Mouse (Mus musculus) neutrophil, adult 5-6 weeks (primary cell): ENCODE results near the gene Slc51a. TPM values are rescaled to one million over a fixed set of nuclear protein-coding genes. Genes with fewer than 3 reads are reported as not detected.
"Not testable (repeated sequence)": the region's sequence is repeated elsewhere in the genome, so short reads cannot be mapped to it uniquely, and the experiment has no call there.

ENCODE experiments used
- ATAC-seq: fragments of 151-379, 151-347 bp; 2 replicates; pipeline ENCODE4 v1.8.0; 2017; ENCODE audit warnings: mild to moderate bottlenecking, moderate TSS enrichment; ENCODE audit not compliant: insufficient number of reproducible peaks, poor library complexity, low FRiP score, severe bottlenecking; ENCODE audit errors: extremely low read depth
- total RNA-seq: library from RNA; stranded (forward); fragments of 200-1000 nt; gene quantifications from 2 replicates; pipeline ENCODE4 v1.2.3, GENCODE M21; 2017

Gene Slc51a
- total RNA-seq, 1 experiment from 2014 or later = not detected

DNA sequence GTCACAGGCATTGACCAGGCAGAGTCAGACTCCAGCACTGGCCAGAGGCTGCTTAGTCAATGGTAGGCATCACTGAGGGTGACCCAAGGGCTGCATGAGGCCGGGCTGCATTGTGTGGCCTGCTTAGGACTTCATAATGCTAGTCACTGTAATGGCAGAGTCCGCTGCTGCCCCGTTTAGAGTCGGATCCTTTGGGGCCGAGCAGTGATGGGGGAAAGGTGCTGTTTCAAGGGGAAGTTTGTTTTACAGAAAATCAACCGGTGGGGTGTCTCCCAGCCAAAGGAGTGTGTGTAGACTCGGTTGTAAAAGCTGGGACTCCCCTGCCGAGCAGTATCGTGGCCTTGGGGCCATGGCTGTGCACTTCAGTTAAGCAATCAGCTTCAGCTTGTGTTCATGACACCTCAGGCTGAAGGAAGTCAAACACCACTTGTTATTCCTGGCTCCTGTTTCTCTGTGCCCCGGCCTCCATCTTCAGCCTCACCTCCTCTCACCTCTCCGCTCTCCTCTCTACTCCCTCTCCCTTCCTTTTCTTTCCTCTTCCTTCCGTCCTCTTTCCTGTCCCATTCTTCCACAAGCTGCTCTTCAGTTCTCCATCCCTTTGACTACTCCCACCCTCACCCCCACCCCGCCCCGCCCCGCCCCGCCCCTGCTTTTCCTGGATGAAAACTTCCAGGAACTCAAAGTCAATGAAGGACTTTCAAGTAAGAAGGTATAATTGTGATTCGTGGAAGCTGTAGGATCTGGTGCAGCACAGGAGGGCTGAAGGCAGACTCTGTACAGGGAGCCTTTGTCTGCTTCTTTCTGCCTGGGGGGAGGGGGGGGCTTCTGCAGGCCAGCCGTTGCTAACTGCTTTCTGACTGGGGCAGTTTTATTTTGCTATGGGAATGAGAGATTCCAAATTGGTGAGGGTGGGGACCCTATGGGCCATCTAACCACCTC is 23.0 kb upstream of the Slc51a start:
- no peak for ATAC-seq

DNA sequence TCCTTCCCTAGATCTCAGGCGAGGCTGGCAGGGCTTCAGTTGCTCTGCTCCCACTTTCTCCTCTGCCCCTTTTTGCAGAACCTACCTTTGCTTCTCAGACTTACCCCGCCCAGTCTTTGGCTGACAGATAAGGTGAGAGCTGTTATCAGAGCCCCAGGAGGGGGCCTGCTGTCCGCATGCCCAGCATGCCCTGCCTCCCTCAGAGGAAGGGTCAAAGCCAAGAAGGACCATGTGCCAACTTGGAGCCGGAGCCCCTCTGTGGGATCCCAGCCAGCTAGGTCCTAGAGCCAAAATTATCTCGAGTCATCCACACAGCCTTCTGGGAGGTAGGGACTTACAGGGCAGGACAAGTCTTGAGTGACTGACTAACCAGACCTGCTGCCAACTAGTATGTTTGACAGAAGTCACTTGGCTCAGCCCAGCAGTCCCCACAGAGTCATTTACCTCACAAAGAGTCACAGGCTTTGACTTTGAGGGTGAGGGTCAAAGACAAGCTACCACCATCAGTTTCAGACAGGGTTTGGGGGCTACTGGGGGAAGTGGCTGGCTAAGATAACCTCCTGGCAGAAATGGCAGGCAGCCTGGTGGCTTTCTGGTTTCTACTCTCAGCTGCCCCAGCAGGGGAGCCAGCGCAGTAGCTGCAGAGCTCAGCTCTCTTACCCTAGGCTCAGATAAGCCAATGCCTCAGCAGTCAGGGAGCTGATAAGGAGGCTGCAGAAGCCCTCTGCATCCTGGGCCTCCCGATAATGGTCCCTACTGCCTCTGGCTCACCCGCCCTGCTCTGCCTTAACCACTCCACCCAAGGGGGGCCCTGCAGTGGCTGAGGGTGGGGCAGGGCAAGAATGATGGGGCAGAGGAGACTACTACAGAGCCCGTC is 21.6 kb upstream of the Slc51a start:
- ATAC-seq = no peak

DNA sequence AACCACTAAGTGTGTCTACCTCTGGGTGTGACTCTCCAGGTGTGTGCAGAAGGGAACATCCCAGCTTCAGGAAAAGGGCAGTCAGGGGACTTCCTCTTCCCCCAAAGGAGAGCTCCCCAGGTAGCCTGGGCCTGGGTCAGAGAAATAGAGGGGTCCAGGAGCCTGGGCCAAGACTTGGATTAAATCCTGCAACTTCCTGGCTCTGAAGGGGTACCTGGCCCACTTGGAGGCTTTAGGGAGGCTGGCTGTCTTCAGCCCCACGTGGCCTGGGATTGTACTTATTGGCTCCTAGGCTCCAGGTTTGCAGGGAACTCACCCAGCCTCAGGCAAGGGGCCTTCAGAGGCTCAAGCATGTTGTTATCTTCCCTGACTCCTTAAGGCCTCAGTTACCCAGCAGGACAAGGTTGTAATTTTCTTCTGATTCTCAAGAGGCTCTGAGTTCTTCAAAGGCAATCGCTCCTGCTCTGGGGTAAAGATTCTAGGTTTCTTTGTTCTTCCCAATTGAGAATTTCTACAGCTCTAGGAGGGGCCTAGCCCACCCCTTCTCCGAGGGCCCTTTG is 20.9 kb upstream of the Slc51a start:
- ATAC-seq = no peak

DNA sequence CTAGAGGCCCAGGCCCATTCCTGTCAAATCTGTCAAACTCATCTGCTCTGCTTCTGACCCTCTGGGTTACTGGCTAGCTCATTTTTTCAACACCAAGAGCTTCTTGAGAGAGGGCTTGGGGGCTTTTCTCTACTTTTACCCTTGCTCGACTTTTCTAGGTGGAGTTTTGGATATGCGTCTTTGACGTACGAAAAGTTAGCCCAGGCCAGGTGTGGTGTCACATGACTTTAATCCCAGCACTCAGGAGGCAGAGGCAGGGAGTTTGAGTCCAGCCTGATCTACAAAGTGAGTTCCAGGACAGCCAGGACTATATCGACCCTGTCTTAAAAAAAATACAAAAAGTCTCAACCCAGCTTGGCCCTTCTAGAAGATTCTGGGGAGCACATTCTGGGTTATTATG is 20.4 kb upstream of the Slc51a start:
- ATAC-seq = no peak

DNA sequence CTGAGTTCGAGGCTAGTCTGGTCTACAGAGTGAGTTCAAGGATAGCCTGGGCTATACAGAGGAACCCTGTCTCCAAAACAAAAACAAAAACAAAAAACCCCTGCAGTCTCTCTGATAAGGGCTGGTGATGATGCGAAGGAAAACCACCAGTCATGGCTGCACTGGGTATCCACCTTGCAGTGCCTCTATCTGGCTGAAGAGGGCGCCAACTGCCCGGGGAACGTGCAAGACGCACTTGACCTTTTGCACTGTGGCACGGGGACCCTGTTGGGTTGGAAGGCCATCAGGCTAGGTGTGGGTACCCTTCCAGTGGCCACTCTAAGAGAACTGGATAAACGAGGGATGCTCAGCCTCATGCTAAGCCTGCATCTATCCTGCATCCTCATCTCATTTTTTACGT is 19.7 kb upstream of the Slc51a start:
- ATAC-seq = peak; percentile 75

DNA sequence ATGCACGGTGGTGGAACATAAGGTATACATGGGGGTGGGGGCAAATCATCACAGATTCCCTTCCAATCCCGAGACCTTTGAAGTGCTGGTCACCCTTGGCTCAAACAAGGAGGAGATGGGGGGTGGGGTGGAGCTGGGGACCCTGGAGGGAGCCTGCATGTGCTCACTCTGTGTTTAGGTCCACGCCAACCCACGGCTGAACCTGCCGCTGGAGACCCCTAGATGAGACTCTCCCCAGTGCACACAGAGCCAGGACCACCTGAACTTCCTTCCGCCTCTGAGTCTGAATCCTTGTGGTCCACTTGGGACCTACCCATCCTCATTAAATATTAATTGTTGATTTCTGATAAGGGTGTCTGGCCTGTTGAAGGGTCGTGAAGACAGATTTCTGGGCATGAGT is 19.2 kb upstream of the Slc51a start:
- ATAC-seq = no peak

DNA sequence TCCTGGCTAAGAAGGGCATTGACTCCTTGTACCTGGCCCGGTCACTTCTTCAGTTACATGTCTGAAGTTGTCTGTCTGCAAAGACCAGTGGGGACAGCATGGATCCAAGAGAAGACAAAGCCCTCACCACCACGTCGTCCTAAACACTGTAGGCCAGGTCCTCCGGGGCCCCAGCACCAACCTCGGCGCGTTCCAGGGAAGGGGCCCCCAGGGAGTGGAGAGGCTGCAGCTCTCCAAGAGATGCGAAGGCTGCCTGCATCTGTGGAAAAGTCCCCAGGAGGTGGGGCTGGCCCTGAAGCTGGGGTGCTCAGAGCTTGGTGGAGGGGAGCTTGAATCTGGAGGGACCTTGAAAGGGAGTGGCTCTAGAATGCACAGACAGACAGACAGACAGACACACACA is 18.6 kb upstream of the Slc51a start:
- ATAC-seq = no peak

DNA sequence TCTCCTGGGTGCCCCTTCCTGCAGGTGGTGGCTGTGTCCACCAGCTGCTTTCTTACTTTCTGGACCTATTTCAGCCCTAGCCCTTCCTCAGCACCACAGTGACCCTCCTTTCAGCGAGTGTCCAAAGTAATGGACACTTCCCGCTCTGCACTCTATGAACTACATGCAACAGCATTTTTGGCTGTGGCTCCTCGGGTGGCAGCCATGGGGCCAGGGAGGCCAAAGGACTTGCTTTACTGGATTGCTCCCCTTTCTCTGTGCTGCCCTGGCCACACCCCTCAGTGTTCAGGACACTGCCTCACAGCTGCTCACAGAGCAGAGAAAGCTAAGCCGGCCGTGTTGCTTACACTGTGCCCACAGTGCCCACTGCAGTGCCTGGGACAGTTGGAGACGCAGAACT is 16.0 kb upstream of the Slc51a start:
- no peak for ATAC-seq

DNA sequence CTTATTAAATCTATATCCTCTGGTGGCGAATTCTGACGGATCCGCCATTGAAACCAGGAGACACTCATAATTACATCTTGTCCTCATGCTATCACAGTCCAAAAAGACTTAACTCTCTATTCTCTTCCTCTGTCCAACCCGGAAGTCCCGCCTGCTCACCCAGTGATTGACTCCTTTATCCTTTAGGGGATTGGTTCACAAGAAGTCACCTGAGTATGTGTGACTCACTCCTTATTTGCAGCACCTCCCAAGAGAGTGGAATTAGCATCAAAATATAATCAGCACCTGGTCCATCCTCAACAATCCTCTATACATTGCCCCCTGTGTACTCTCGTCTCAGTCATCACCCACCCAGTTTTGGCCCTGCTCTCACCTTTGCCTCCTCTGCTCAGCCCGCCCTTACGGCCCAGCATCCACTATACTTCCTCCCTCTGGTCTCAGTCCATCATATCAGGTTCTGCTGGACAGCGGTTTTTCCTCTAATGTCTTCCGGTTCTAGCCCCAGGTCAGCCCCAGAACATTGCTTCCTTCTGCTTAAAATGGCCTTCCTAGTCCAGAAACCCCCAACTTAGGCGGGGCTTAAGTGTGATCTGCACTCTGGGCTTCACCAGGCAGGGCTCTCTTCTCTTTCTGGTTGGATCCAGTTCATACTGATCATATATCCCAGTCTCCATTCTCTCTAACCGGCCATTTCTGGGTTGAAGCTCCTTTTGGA is 15.1 kb upstream of the Slc51a start:
- no peak for ATAC-seq

DNA sequence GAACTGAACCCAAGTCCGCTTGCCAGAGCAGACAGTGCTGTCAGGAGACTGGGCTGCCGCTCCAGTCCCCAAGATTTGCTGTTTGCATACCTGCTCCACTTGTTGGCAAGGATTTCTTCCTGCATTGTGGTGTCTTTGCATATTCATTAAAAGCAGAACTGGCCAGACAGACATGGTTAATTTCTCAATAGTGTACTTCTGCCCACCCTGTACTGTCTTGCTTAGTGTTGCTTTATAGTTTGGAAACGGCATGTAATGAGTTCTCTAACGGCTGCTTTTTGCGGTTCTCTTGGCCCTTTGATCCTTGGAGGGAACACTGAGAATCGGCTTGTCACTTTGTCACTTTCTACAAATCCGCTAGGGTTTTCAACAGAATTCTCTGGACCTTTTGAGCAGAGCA is 13.8 kb upstream of the Slc51a start:
- ATAC-seq = no peak

DNA sequence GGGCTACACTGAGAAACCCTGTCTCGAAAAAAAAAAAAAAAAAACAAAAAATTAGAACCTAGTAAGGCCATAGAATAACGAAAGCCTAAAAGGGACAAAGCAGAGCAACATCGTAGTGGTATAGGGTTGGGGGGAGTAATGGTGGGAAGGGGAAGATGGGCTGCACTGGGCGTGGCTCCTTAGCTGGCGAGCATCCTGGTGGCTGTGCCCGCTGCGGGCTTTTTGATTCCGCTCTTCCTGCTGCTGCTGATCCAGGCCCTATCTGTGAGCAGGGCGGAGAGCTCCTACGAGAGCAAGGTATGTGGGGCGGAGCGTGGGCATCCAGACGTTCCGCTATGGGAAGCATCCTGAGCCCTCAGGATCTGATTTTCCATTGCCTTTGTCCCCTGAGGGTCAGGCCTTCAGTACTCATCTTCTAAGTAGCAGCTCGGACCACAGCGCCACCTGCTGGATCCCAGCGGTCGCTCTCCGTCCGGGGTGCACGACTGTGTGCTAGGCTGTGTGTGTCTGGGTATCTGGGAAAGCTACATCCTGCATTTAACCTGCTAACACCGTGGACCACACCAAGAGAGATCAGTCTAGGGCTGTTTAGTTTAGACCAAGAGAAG is 11.9 kb upstream of the Slc51a start:
- peak; percentile 77 for ATAC-seq

DNA sequence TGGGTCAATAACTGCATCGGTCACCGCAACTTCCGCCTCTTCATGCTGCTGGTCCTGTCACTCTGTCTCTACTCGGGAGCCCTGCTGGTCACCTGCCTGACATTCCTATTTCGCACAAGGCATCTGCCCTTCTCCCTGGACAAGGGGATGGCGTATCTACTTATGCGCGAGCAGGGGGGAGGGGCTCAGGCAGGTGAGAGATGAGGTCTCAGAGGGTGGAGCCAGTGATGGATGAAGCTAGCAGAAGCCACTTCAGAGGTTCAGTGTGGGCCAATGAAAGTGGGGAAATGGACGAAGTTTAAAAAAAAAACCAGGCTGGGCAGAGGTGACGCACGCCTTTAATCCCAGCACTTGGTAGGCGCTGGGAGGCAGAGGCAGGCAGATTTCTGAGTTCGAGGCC is 11.3 kb upstream of the Slc51a start:
- ATAC-seq = no peak

DNA sequence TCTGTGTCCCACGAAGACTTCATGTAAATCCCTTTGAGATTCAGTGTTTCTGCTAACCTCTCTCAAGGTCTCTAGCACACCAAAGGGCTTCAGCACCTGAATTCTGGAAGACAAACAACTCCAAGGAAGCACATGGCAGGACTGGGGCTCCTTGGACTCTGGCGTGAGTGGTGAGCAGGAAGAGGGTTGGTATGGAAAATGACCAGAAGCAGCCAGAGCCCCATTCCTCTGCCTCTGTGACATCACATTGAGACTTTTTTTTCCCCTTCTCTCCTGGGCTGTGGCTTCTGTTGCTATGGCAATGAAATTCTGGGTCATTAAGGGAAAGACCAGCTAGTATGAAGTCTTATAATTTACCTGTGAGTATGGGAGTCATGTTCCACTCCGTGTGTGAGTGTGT is 8.3 kb upstream of the Slc51a start, which contains the start of gene Zdhhc19:
Zdhhc19 (plus strand) TSS at position 301 of the 400 bp plus-strand sequence.
- ATAC-seq = no peak

DNA sequence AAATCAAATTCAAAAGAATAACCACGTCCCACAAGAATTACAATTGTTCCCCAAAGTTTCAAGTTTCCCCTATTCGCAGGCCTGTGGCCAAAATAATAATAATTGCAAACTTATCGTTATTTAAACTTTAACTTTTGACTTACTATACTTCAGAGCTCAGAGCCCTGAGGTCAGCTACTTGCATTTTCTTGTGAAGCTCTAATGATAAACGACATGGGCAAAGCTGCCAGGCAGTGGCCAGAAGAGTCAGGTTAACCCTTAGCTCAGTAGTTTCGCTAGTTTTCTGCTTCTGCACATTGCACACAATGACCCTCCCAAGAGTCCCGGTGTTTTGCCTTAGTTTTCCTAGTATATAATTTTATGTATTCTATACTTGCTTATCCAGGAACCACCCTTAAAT is 6.7 kb upstream of the Slc51a start:
- not testable (repeated sequence) for ATAC-seq

DNA sequence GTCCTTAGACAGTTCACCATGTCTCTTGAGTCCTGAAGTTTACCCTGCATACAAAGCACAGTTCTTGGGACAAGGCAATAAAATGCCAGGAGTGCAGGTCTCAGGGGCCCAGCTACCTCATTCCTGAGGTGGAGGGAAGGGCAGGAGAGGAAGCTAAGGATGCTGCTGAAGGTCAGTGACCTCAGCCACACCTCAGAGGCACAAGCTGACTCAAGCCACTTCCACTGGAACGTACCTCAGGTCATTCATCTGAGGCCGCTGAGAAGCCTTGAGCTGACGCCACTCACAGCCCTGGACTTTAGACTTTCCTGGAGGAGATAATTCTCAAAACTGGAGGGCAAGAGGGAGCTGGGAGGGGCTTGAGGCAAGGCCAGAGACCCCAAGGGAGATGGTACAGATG is 1.3 kb upstream of the Slc51a start:
- ATAC-seq = no peak

DNA sequence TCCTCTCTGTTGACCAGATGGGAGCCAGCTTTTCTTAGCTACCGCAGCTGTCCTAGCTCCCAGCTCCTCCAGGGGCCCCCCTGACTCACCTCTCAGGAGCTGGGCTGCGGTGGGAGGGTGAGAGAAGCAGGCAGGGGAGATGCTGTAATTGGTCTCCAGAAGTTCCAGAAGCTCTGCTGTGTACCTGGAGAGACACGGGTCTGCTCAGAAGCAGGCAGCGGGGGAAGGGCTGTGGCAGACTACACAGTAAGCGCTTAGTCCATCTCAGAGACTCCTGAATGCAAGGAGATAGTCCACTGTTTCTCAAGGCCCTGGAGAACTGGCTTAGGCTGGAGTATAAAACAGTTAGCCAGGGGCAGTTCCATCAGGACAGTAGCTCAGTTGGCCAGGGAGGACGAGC is 1.6 kb downstream of the Slc51a start:
- no peak for ATAC-seq

DNA sequence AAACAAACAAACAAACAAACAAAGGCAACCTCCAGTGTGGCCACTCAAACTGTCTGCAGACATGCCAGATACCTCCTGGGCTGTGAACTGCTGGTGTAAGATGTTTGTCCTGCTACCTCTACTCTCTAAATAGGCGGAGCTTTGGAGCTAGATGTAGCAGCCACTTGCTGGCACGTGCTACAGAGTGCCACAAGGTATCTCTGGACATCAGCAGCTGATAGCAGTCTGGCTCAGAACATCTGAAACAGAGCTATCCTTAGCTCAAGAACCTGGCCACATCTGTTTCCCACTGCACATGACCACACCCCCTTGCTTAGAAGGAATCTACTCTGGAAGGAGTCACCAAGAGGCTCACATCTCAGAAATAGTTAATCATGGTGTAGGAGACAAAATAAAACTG is 2.5 kb downstream of the Slc51a start:
- no peak for ATAC-seq

DNA sequence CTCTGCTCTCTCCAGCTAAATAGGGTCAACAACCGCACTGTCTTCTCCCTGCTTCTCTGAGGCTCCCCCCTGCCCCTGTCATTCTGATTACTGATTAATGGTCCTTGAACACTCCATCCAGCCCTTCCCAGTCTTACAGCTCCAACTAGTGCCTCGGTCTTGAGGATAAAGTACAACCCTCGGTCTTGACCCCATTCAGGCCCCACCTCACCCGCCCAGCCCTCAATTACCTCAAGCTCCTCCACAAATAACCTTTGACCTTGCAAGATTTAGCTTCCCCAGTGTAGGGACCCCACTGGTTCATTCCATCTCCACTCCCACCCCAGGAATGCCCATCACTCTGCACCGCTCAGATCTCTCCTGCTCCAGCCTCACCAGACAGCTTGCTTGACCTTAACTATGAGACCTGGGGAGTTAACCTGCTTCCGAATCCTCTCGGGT is 3.2 kb downstream of the Slc51a start:
- no peak for ATAC-seq

DNA sequence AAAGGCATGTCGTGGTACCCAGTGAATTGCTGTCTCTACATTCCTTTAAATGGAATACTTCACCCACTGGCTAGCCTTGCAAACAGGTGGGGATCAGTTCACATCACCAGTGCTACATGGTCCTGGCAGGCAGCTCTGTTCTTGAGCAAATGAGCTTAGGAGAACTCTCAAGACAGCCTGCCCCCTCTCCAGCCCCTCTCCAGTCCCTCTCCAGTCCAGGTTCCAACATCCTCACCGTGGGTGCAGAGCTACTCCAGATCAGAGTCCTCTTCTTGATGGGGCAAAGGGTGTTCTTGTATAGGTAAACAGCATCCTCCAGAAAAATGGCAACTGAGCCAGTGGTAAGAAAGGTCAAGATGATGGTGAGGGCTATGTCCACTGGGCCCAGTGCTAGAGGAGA is 8.3 kb downstream of the Slc51a start:
- no peak for ATAC-seq
